Mouse (Mus musculus) heart, postnatal 0 days (tissue): ENCODE data around the gene Snx1.

Experiments
- CTCF ChIP-seq: IDR thresholded peaks from 2 replicates; pipeline ENCODE4 v1.5.1; 2016; ENCODE audit warnings: antibody characterized with exemption, control low read depth, low read depth
- EP300 ChIP-seq: IDR thresholded peaks from 2 replicates; pipeline ENCODE4 v1.6.1; 2016; ENCODE audit warnings: antibody characterized with exemption, low read depth

DNA sequence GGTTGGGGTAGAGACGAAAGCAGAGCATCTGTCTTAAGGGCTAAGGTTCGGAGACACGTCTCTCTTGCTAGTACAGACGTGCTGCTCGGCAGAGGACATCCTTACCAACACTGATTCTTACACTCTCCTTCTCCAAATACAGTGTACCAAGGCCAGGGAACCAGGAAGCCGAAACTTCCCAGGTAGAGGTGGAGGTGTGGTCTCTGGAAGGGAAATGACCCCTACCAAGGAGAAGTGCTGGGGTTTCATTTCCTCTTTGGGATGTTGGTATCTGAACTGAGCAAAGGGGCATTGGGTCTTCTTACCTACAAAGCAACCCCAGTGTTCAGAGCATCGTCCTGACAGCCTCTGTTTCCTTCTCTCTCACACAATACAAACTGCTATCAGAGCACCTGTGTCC is 53.6 kb downstream of the Snx1 start:
- TF ChIP-seq CTCF (no peak), EP300 (no peak)
